Mouse (Mus musculus) mature B cell (primary cell): ENCODE data around the gene Olfr1477.
"Not testable (repeated sequence)": the region's sequence is repeated elsewhere in the genome, so short reads cannot be mapped to it uniquely, and the experiment has no call there.

ENCODE experiments used
- in situ Hi-C: fragments of 300-500 bp; cut with MboI; formaldehyde crosslinking; loops from 2 replicates; pipeline ENCODE4 v1.14.3; 2019

Gene Olfr1477

DNA sequence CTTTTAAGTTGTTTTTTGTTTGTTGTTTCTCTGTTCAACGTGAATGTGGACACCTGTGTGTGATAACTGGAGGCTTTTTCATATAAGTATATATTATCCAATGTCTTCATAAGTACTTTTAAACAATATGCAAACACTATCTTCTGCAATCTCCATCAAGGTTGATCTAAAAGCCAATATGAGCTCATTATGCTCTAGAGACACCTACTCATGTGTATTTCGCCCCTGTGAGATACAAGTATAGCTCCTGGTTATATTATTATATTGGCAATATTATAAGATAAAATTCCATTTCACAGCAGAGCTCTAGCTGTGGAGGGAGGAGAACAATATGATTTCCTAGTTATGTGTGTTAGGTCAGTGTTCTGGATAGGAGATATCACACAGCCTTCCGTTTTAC is at the start of gene Olfr1477:
Olfr1477 (plus strand) TSS at position 301 of the 400 bp plus-strand sequence.
- in situ Hi-C loops, result no loop called here

DNA sequence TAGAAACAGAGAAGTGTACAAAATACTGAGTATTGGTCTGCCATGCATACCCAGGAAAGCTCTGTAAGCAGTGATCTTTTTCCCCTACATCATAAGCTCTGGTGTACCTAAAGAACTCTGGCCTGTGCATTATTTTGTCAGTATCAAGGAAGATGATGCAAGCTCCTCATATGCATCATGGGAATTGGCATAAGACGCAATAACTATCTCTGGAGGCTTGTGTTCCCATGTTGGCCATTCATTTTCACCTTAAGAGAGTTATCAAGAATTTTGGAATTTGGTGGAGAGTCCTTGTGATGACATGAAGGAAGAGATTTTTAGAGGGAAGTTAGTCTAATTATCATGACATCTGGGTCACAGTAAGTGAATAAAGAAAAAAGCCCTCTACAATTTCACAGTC is 44.4 kb upstream of the Olfr1477 start, which contains the start of gene Olfr1472:
Olfr1472 (minus strand) TSS at position 101 of the 400 bp plus-strand sequence.
- in situ Hi-C loops, result no loop called here

DNA sequence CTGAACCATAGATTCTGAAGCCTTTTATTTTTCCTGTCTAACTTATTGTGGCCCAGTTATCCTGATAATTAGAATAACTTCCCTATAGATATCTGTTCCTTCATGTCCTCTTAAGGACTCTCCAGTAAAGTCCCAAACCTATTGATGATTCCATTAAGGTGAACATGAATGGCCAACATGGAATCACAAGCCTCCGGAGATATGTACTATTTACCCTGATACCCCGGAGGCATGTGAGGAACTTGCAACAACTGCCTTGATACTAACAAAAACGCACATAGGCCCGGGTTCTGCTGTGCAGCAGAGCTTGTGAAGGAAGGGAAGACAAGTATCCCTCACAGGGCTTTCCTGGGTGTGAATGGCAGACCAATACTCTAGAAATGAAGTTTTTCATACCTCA is 31.1 kb upstream of the Olfr1477 start, which contains the start of gene Olfr1474:
Olfr1474 (plus strand) TSS at position 301 of the 400 bp plus-strand sequence.
- in situ Hi-C loops, result not testable (repeated sequence)

DNA sequence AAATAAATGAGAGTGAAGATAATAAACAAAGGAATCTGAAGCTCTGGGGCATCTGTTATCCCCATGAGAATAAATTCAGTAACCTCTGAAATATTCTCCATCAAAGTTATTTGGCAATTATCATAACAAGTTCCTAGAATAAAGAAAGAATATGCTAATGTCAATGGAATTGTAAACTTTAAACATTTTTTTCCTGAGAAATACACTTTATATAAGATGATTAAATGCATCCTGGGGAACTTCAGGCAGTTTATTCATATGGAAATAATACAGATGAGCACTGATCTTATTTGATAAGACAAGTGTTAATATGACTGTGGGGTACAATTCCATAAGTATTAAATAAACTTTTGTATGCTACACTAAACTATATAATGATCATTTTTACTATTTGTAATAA is 20.2 kb upstream of the Olfr1477 start, which contains the start of gene Olfr1475:
Olfr1475 (minus strand) TSS at position 101 of the 400 bp plus-strand sequence.
- in situ Hi-C loops, result no loop called here

DNA sequence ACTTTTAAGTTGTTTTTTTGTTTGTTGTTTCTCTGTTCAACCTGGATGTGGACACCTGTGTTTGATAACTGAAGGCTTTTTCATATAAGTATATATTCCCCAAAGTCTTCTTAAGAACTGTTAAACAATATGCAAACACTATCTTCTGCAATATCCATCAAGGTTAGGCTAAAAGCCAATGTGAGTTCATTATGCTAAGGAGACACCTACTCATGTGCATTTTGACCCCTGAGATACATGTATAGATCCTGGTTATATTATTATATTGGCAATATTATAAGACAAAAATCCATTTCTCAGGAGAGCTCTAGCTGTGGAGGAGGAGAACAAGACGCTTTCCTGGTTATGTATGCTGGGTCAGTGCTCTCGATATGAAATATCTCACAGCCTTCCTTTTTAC is 27.3 kb downstream of the Olfr1477 start, which contains the start of gene Olfr1480:
Olfr1480 (plus strand) TSS at position 301 of the 400 bp plus-strand sequence.
- in situ Hi-C loops, result no loop called here
